ENCODE assay signal across 22 mouse cellular contexts in the genomic region with DNA sequence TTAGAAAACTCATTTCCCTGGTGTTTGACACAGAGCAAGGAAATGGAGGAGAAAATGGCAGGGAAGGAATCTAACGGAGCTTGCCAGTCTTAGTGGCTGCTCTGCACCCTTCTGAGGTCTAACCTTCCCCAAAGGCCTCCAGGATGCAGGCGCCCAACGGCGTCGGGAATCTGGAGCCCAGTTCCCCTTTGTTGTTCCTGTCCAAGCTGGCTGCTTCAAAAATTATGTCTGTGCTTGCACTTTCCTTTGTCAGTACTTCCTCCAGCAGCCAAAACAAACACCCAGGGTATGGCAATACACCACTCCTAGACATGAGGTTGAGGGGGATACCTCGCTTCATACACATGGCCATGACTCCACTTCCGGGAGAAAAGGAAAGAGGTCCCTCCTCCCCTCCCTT. TPM values are rescaled to one million over a fixed set of nuclear protein-coding genes. Genes with fewer than 3 reads are reported as not detected.
DNase-seq lines count a peak whose midpoint lies in the region; ATAC-seq and TF ChIP-seq lines count a peak whose summit lies in the region.
"Had no signal": no experiment of that assay in that cellular context is flagged by ENCODE, and none has a peak within 500 bp of the region (broad histone marks: within the 10 kb centered on the region; RNA-seq: fewer than 3 reads in every experiment).

No protein-coding gene starts in this region.

- no peak for ATAC-seq in heart, embryonic 11.5 days (replicated peaks; ENCODE audit: insufficient number of reproducible peaks, low FRiP score, low TSS enrichment)
- peak; percentile 77 to 78 for ATAC-seq in hematopoietic stem cell, adult 5-6 weeks (replicated peaks in 1 of 2; ENCODE audit: insufficient read depth in 1 of 2, low FRiP score in 2 of 2, low TSS enrichment in 1 of 2, low read depth in 1 of 2, poor library complexity in 2 of 2, severe bottlenecking in 2 of 2)
- no peak for ATAC-seq in hindbrain, postnatal 0 days

- no peaks in the 10 kb centered on the region for H3K27me3 ChIP-seq in heart, embryonic 11.5 days (ENCODE audit: control insufficient read depth, insufficient read depth, low read length)
- H3K27me3 ChIP-seq in liver, adult 2 months (ENCODE audit: control insufficient read depth, insufficient read depth, low read length), result no peaks in the 10 kb centered on the region
- no peaks in the 10 kb centered on the region for H3K27me3 ChIP-seq in hindbrain, postnatal 0 days (ENCODE audit: insufficient read depth, low read length)
- H3K27me3 ChIP-seq: heart, embryonic 15.5 days; limb, embryonic 13.5 days; neural tube, embryonic 13.5 days had no signal

- no peak overlapping the region for H3K4me2 ChIP-seq in heart, embryonic 11.5 days
- no peak overlapping the region for H3K4me2 ChIP-seq in hindbrain, postnatal 0 days (ENCODE audit: low read depth, low read length)
- H3K4me2 ChIP-seq: heart, embryonic 15.5 days; limb, embryonic 13.5 days; midbrain, embryonic 11.5 days; neural tube, embryonic 13.5 days had no signal

- no peaks in the 10 kb centered on the region for H3K36me3 ChIP-seq in heart, embryonic 11.5 days (ENCODE audit: control insufficient read depth, insufficient read depth, low read length)
- H3K36me3 ChIP-seq in liver, adult 2 months (ENCODE audit: control insufficient read depth, insufficient read depth, low read length), result no peaks in the 10 kb centered on the region
- H3K36me3 ChIP-seq in hindbrain, postnatal 0 days (ENCODE audit: insufficient read depth, low read length), result no peaks in the 10 kb centered on the region
- H3K36me3 ChIP-seq: heart, embryonic 15.5 days; limb, embryonic 13.5 days; neural tube, embryonic 13.5 days had no signal

- TF ChIP-seq CTCF in liver, adult 2 months (IDR thresholded peaks at IDR 0.05; ENCODE audit: low read depth, low read length), result no peak
- TF ChIP-seq CTCF in hindbrain, postnatal 0 days (IDR thresholded peaks at IDR 0.05; ENCODE audit: low read depth), result no peak

- WGBS in heart, embryonic 11.5 days (ENCODE audit: insufficient replicate concordance), result 73% methylated on average over 7 of the region's 7 CpGs
- 62% methylated on average over 7 of the region's 7 CpGs for WGBS in liver, adult 2 months
- 88% methylated on average over 7 of the region's 7 CpGs for WGBS in hindbrain, postnatal 0 days

- no peaks in the 10 kb centered on the region for H3K79me2 ChIP-seq in liver, adult 2 months (ENCODE audit: control insufficient read depth, insufficient read depth, low read length)

- no peak for TF ChIP-seq POLR2A in liver, adult 2 months (IDR thresholded peaks at IDR 0.05; ENCODE audit: extremely low read depth, insufficient read depth, low read length)

- H3K9ac ChIP-seq in heart, embryonic 11.5 days (ENCODE audit: low read depth, low read length), result no peak overlapping the region
- H3K9ac ChIP-seq in liver, adult 2 months (ENCODE audit: low read depth, low read length), result no peak overlapping the region
- H3K9ac ChIP-seq in hindbrain, postnatal 0 days (replicated peaks; ENCODE audit: low read length), result no peak overlapping the region
- H3K9ac ChIP-seq: heart, embryonic 15.5 days; limb, embryonic 13.5 days; neural tube, embryonic 13.5 days had no signal

- H3K4me1 ChIP-seq in heart, embryonic 11.5 days (ENCODE audit: control insufficient read depth, insufficient read depth, low read length), result 0 out of 2 replicates have a peak, but pooled peaks cover 3% of the 10 kb centered on the region
- no peaks in the 10 kb centered on the region for H3K4me1 ChIP-seq in liver, adult 2 months (ENCODE audit: control insufficient read depth, insufficient read depth, low read length)
- H3K4me1 ChIP-seq in hindbrain, postnatal 0 days (ENCODE audit: insufficient read depth, low read length), result no peaks in the 10 kb centered on the region
- H3K4me1 ChIP-seq: heart, embryonic 15.5 days; neural tube, embryonic 13.5 days had no signal

- no peak overlapping the region for H3K4me3 ChIP-seq in heart, embryonic 11.5 days (ENCODE audit: low read depth, low read length)
- H3K4me3 ChIP-seq in liver, adult 2 months (ENCODE audit: insufficient read depth, low read depth, low read length), result no peak overlapping the region
- no peak overlapping the region for H3K4me3 ChIP-seq in hindbrain, postnatal 0 days (ENCODE audit: low read length)
- H3K4me3 ChIP-seq: heart, embryonic 15.5 days; limb, embryonic 13.5 days; neural tube, embryonic 13.5 days had no signal

- peak; percentile 18 to 56 for DNase-seq in heart, adult 18-20 months
- DNase-seq in liver, adult 2 months (ENCODE audit: extremely low read depth, low read depth, low spot score), result peak; percentile 35
- DNase-seq in liver, result no peak
- DNase-seq in skeletal muscle tissue, adult 2 months (ENCODE audit: low read depth, low spot score), result peak; percentile 15
- DNase-seq in hindbrain, postnatal 0 days (ENCODE audit: low spot score), result no peak
- DNase-seq: adrenal gland, postnatal 14 days; cerebellum, adult 11-12 months; cerebellum, postnatal 14 days; kidney, adult 8-10 months; lung, adult 2 months; lung, postnatal 36 days; thymus, postnatal 25 days had no signal

- H3K27ac ChIP-seq in heart, embryonic 11.5 days (ENCODE audit: low read depth, low read length), result no peak overlapping the region
- H3K27ac ChIP-seq in liver, adult 2 months (replicated peaks; ENCODE audit: insufficient read depth, low read depth, low read length), result peak overlapping the region; percentile 15; the same call in 1 of the 2 replicates
- H3K27ac ChIP-seq in hindbrain, postnatal 0 days, result no peak overlapping the region
- H3K27ac ChIP-seq: heart, embryonic 15.5 days; limb, embryonic 13.5 days; neural tube, embryonic 13.5 days had no signal

- H3K9me3 ChIP-seq in heart, embryonic 11.5 days (replicated peaks; ENCODE audit: control insufficient read depth, low read length), result no peaks in the 10 kb centered on the region
- no peaks in the 10 kb centered on the region for H3K9me3 ChIP-seq in hindbrain, postnatal 0 days (ENCODE audit: low read length)
- H3K9me3 ChIP-seq: heart, embryonic 15.5 days; limb, embryonic 13.5 days; neural tube, embryonic 13.5 days had no signal

RNA-seq across cellular contexts. Expression of gene Tmco5, which starts 53.7 kb away (rescaled TPM):
- not detected for total RNA-seq in heart, adult 18-20 months (2021)
- not detected in 2 replicates for polyA plus RNA-seq in heart, embryonic 11.5 days (2014; fragmentation: Nextera tagmentation; extraction: Ambion mirVana)
- not detected in 2 replicates for total RNA-seq in liver, adult 2 months (2014; rRNA removed)
- polyA plus RNA-seq in liver, adult 2 months (2012; rRNA removed), result not detected in 2 replicates
- total RNA-seq in hematopoietic stem cell, adult 5-6 weeks (2017), result not detected in 2 replicates
- not detected in 2 replicates for total RNA-seq in hindbrain, postnatal 0 days (2014; rRNA removed)
- polyA plus RNA-seq in hindbrain, postnatal 0 days (2015; fragmentation: Nextera tagmentation; extraction: Ambion mirVana), result not detected in 2 replicates
- total RNA-seq: adrenal gland, postnatal 14 days; gastrocnemius, adult 18-20 months had no signal
- polyA plus RNA-seq: forebrain, embryonic 11.5 days; heart, embryonic 15.5 days; hindbrain, embryonic 11.5 days; large intestine, adult 2 months; limb, embryonic 13.5 days; lung, adult 2 months; midbrain, embryonic 11.5 days; neural tube, embryonic 13.5 days had no signal

Comparison
In these comparisons a context has a peak if more than half of its experiments do, and no peak if none do; other contexts are left out.
1. DNase-seq: peak in heart, adult 18-20 months (2 of 2), liver, adult 2 months (single experiment) and skeletal muscle tissue, adult 2 months (single experiment); none in liver (single experiment) and hindbrain, postnatal 0 days (single experiment).
2. ATAC-seq: peak in hematopoietic stem cell, adult 5-6 weeks (2 of 2); none in heart, embryonic 11.5 days (single experiment) and hindbrain, postnatal 0 days (single experiment).